Mouse (Mus musculus) urinary bladder, postnatal 4 days (tissue): ENCODE data around the gene Stra6.

Experiments used
- DNase-seq, 2 experiments: peaks; one replicate each; pipeline ENCODE4 v3.0.0; 2021 to 2022; ENCODE audit warnings: low spot score in 2 of 2

Gene Stra6

GRCm38 (mm10) chr9:58133893-58134884 lies 70.6 kb downstream of the Stra6 start:
- DNase-seq, result no peak

- DNase-seq, result no peak
Measured at GRCm38 (mm10) chr9:58134906-58135305, 71.3 kb downstream of the Stra6 start.

- DNase-seq, result no peak
Measured at GRCm38 (mm10) chr9:58135921-58136321, 72.3 kb downstream of the Stra6 start.

GRCm38 (mm10) chr9:58139947-58140346 lies 76.4 kb downstream of the Stra6 start:
- DNase-seq, result no peak

- no peak for DNase-seq
Measured at GRCm38 (mm10) chr9:58143419-58143818, 79.8 kb downstream of the Stra6 start.

GRCm38 (mm10) chr9:58144664-58145063 lies 81.1 kb downstream of the Stra6 start:
- DNase-seq, result no peak

GRCm38 (mm10) chr9:58145417-58145816 lies 81.8 kb downstream of the Stra6 start:
- no peak for DNase-seq

- DNase-seq, result no peak
Measured at GRCm38 (mm10) chr9:58148806-58149205, 85.2 kb downstream of the Stra6 start.

GRCm38 (mm10) chr9:58150733-58151361 lies 87.3 kb downstream of the Stra6 start:
- DNase-seq, result no peak

- DNase-seq, result no peak
Measured at GRCm38 (mm10) chr9:58153095-58153494, 89.5 kb downstream of the Stra6 start.

GRCm38 (mm10) chr9:58155366-58155765 lies 91.8 kb downstream of the Stra6 start:
- peak in 1 of 2 experiments; percentile 76 for DNase-seq

GRCm38 (mm10) chr9:58156819-58157560 lies 93.4 kb downstream of the Stra6 start:
- no peak for DNase-seq

- no peak for DNase-seq
Measured at GRCm38 (mm10) chr9:58157838-58158237, 94.2 kb downstream of the Stra6 start.

GRCm38 (mm10) chr9:58158541-58159311 lies 95.1 kb downstream of the Stra6 start:
- peak in 1 of 2 experiments; percentile 76 for DNase-seq

- no peak for DNase-seq
Measured at GRCm38 (mm10) chr9:58159855-58160254, 96.3 kb downstream of the Stra6 start.

GRCm38 (mm10) chr9:58160315-58160714 lies 96.7 kb downstream of the Stra6 start:
- DNase-seq, result no peak

- no peak for DNase-seq
Measured at GRCm38 (mm10) chr9:58162173-58162572, 98.6 kb downstream of the Stra6 start.

- no peak for DNase-seq
Measured at GRCm38 (mm10) chr9:58163146-58163545, 99.6 kb downstream of the Stra6 start.

GRCm38 (mm10) chr9:58165779-58166178 lies 102.2 kb downstream of the Stra6 start:
- DNase-seq, result no peak

GRCm38 (mm10) chr9:58168880-58169279 lies 105.3 kb downstream of the Stra6 start:
- DNase-seq, result no peak

- DNase-seq, result no peak
Measured at GRCm38 (mm10) chr9:58169426-58169825, 105.8 kb downstream of the Stra6 start.
